Mouse (Mus musculus): ENCODE measurements around the gene Gm20683.

DNA sequence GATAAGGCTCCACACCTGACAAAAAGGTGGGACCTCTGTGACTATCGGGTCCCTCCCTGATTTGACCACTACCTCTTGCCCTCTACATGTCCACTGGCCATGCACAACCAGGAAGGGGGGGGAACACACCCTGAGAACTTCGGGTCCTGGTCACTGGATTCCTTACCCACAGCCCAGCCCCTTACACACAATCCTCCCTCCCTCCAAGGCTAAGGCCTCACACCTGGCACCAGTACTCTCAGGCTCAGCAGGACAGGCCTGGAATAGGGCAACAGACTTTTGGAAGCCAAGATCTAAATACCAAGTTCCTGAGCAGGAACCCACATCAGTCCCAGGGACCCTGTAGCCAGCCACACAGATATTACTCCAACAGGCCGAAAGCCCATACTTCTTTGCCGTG is 2.7 kb downstream of the Gm20683 start:
- TF ChIP-seq POLR2A (IDR thresholded peaks at IDR 0.05; ENCODE audit: control insufficient read depth in 1 of 2, insufficient read depth in 1 of 2, low read depth in 1 of 2, low read length in 2 of 2, poor library complexity in 1 of 2), result no peak
- TF ChIP-seq SIN3A (IDR thresholded peaks at IDR 0.05; ENCODE audit: low read length), result no peak
- no peak for TF ChIP-seq MAX (IDR thresholded peaks at IDR 0.05; ENCODE audit: low read length)
- no peak for TF ChIP-seq CTCF (IDR thresholded peaks at IDR 0.05 in 2 of 3, conservative IDR thresholded peaks at IDR 0.05 in 1 of 3; ENCODE audit: control insufficient read depth in 1 of 3, insufficient read depth in 1 of 3, low read depth in 2 of 3, low read length in 3 of 3, poor library complexity in 1 of 3, severe bottlenecking in 1 of 3)
- TF ChIP-seq E2F4 (IDR thresholded peaks at IDR 0.05; ENCODE audit: borderline replicate concordance, low read depth, low read length), result no peak
- TF ChIP-seq RAD21 (IDR thresholded peaks at IDR 0.05; ENCODE audit: low read depth, low read length), result no peak
- TF ChIP-seq EP300 (IDR thresholded peaks at IDR 0.05; ENCODE audit: low read depth in 1 of 2, low read length in 2 of 2), result no peak
- TF ChIP-seq CHD1 (IDR thresholded peaks at IDR 0.05; ENCODE audit: low read depth, low read length), result no peak
- no peak for TF ChIP-seq POLR2AphosphoS5 (IDR thresholded peaks at IDR 0.05; ENCODE audit: borderline replicate concordance, low read depth, low read length)
- no peak for TF ChIP-seq POLR2AphosphoS2 (IDR thresholded peaks at IDR 0.05; ENCODE audit: low read length)
- TF ChIP-seq USF2 (IDR thresholded peaks at IDR 0.05; ENCODE audit: borderline replicate concordance in 1 of 2, insufficient read depth in 1 of 2, low read depth in 1 of 2, low read length in 2 of 2), result no peak
- no peak for TF ChIP-seq USF1 (IDR thresholded peaks at IDR 0.05; ENCODE audit: low read depth, low read length)
